Mouse (Mus musculus) cortical plate, adult 2 months (tissue): ENCODE measurements around the gene Hist1h1b.
"Not testable (repeated sequence)": the region's sequence is repeated elsewhere in the genome, so short reads cannot be mapped to it uniquely, and the experiment has no call there.

Experiments
- CTCF ChIP-seq: fragments of 200-500 bp; IDR thresholded peaks from 2 replicates; pipeline ENCODE4 v1.5.1; 2011; ENCODE audit warnings: mild to moderate bottlenecking, control low read depth, low read length; ENCODE audit not compliant: insufficient read depth; ENCODE audit errors: extremely low read depth
- POLR2A ChIP-seq: fragments of 200-500 bp; IDR thresholded peaks from 2 replicates; pipeline ENCODE4 v1.6.1; 2011; ENCODE audit warnings: mild to moderate bottlenecking, low read length, control low read depth; ENCODE audit not compliant: insufficient read depth; ENCODE audit errors: extremely low read depth

DNA sequence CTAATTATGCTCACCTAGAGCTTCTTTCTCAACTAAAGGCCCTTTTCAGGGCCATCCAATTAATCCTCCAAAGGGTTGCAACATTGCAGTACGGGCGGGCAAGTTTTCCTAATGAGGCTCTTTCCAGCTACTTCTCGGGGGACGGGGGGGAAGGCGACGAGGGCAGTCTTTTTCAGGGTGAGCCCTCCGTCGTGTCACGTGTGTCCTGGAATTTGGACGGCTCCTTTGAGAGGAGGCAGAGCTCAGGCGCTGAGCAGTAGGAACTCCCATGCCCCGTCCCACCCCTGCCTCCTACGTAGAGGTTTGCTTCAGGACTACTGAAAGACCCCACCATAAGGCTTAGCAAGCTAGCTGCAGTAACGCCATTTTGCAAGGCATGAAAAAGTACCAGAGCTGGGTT is 31.7 kb upstream of the Hist1h1b start:
- TF ChIP-seq POLR2A, CTCF: not testable (repeated sequence)
